Mouse (Mus musculus) CH12.LX (cell line): ENCODE measurements around the gene Fyb2. TPM values are rescaled to one million over a fixed set of nuclear protein-coding genes. Genes with fewer than 3 reads are reported as not detected.

Source experiments
- DNase-seq: peaks from one replicate; pipeline ENCODE4 v3.0.0-alpha.2; 2013; ENCODE audit errors: extremely low read depth
- H3K27ac ChIP-seq: 2 replicates; pipeline ENCODE4 v1.5.1; 2012; ENCODE audit warnings: low read depth, mild to moderate bottlenecking, control low read depth, moderate library complexity; ENCODE audit not compliant: insufficient read depth
- H3K27me3 ChIP-seq: replicated peaks from 2 replicates; pipeline ENCODE3; 2012; ENCODE audit warnings: inconsistent platforms
- H3K36me3 ChIP-seq, 2 experiments: replicated peaks in 1 of 2; 2 replicates each; pipeline versions ENCODE3 to v1.6.1; 2012; ENCODE audit warnings: inconsistent platforms in 1 of 2, low read length in 1 of 2, mild to moderate bottlenecking in 1 of 2, mixed read lengths in 1 of 2, moderate library complexity in 1 of 2; ENCODE audit not compliant: control insufficient read depth in 1 of 2, insufficient read depth in 1 of 2
- H3K4me1 ChIP-seq, 2 experiments: 2 replicates each; pipeline ENCODE4 v1.6.1; 2012; ENCODE audit warnings: inconsistent platforms in 1 of 2, moderate library complexity in 1 of 2; ENCODE audit not compliant: insufficient read depth in 2 of 2, control insufficient read depth in 1 of 2
- H3K4me2 ChIP-seq: 2 replicates; pipeline ENCODE4 v1.6.1; 2012; ENCODE audit warnings: low read depth, mild to moderate bottlenecking, control low read depth; ENCODE audit not compliant: poor library complexity, insufficient read depth, severe bottlenecking
- H3K4me3 ChIP-seq, 3 experiments: fragments of 150-350 bp in 1 of 3; sonication (generic) in 1 of 3; replicated peaks in 1 of 3; 2 replicates each; pipeline versions ENCODE3 to v1.5.1; 2011 to 2012; ENCODE audit warnings: low read depth in 2 of 3, low read length in 2 of 3, mild to moderate bottlenecking in 2 of 3, moderate library complexity in 2 of 3, control low read depth in 1 of 3, improper control_type of control experiment in 1 of 3, inconsistent platforms in 1 of 3, mixed read lengths in 1 of 3; ENCODE audit not compliant: poor library complexity in 1 of 3
- H3K79me2 ChIP-seq: replicated peaks from 2 replicates; pipeline ENCODE4 v1.6.1; 2012; ENCODE audit warnings: mild to moderate bottlenecking, moderate library complexity; ENCODE audit not compliant: control insufficient read depth, poor library complexity, insufficient read depth, severe bottlenecking; ENCODE audit errors: extremely low read depth
- H3K9ac ChIP-seq: 2 replicates; pipeline ENCODE4 v1.6.1; 2012; ENCODE audit warnings: low read depth, mild to moderate bottlenecking, control low read depth, moderate library complexity; ENCODE audit not compliant: insufficient read depth
- H3K9me3 ChIP-seq: replicated peaks from 2 replicates; pipeline ENCODE3; 2012; ENCODE audit warnings: low read length, inconsistent platforms, mixed read lengths
- BHLHE40 ChIP-seq: IDR thresholded peaks from 2 replicates; pipeline ENCODE4 v1.6.1; 2011; ENCODE audit warnings: mild to moderate bottlenecking, low read depth, low read length, improper control_type of control experiment
- CTCF ChIP-seq, 2 experiments: IDR thresholded peaks in 1 of 2; conservative IDR thresholded peaks in 1 of 2; 2 replicates each; pipeline ENCODE4 v1.5.1; 2011 to 2012; ENCODE audit warnings: low read depth in 2 of 2, low read length in 2 of 2, improper control_type of control experiment in 1 of 2, inconsistent platforms in 1 of 2, mild to moderate bottlenecking in 1 of 2, moderate library complexity in 1 of 2
- ELF1 ChIP-seq: IDR thresholded peaks from 2 replicates; pipeline ENCODE4 v1.6.1; 2014; ENCODE audit warnings: low read depth, mild to moderate bottlenecking, inconsistent platforms, low read length, improper control_type of control experiment
- ETS1 ChIP-seq: conservative IDR thresholded peaks from 2 replicates; pipeline ENCODE4 v1.6.1; 2012; ENCODE audit warnings: low read depth, mild to moderate bottlenecking, inconsistent platforms, low read length, improper control_type of control experiment, moderate library complexity
- GABPA ChIP-seq: IDR thresholded peaks from 2 replicates; pipeline ENCODE4 v1.6.1; 2012; ENCODE audit warnings: low read depth, low read length, improper control_type of control experiment, inconsistent platforms; ENCODE audit not compliant: insufficient replicate concordance
- JUN ChIP-seq: IDR thresholded peaks from 2 replicates; pipeline ENCODE4 v1.6.1; 2011; ENCODE audit warnings: low read depth, mild to moderate bottlenecking, low read length, improper control_type of control experiment, moderate library complexity; ENCODE audit not compliant: insufficient read depth
- JUND ChIP-seq: conservative IDR thresholded peaks from 2 replicates; pipeline ENCODE4 v1.6.1; 2011; ENCODE audit warnings: low read depth, low read length, improper control_type of control experiment
- KAT2A ChIP-seq: IDR thresholded peaks from 2 replicates; pipeline ENCODE4 v1.6.1; 2012; ENCODE audit warnings: low read length, improper control_type of control experiment, inconsistent platforms; ENCODE audit not compliant: insufficient replicate concordance
- MAFK ChIP-seq: IDR thresholded peaks from 2 replicates; pipeline ENCODE4 v1.6.1; 2011; ENCODE audit warnings: low read length, improper control_type of control experiment; ENCODE audit not compliant: insufficient replicate concordance
- MAX ChIP-seq: IDR thresholded peaks from 2 replicates; pipeline ENCODE4 v1.6.1; 2011; ENCODE audit warnings: low read length, improper control_type of control experiment
- MEF2A ChIP-seq: IDR thresholded peaks from 2 replicates; pipeline ENCODE4 v1.6.1; 2014; ENCODE audit warnings: low read depth, mild to moderate bottlenecking, inconsistent platforms, low read length, improper control_type of control experiment, borderline replicate concordance
- NELFE ChIP-seq: IDR thresholded peaks from 2 replicates; pipeline ENCODE4 v1.6.1; 2011; ENCODE audit warnings: low read depth, low read length, improper control_type of control experiment
- NRF1 ChIP-seq: IDR thresholded peaks from 2 replicates; pipeline ENCODE4 v1.6.1; 2014; ENCODE audit warnings: low read depth, mild to moderate bottlenecking, inconsistent platforms, low read length, improper control_type of control experiment, moderate library complexity
- PAX5 ChIP-seq: IDR thresholded peaks from 2 replicates; pipeline ENCODE4 v1.6.1; 2012; ENCODE audit warnings: low read length, inconsistent platforms, mixed read lengths
- POLR2AphosphoS2 ChIP-seq: IDR thresholded peaks from 2 replicates; pipeline ENCODE4 v1.6.1; 2011; ENCODE audit warnings: low read depth, low read length, improper control_type of control experiment
- RAD21 ChIP-seq: IDR thresholded peaks from 2 replicates; pipeline ENCODE4 v1.6.1; 2011; ENCODE audit warnings: low read depth, mild to moderate bottlenecking, low read length, improper control_type of control experiment, moderate library complexity
- SIN3A ChIP-seq: IDR thresholded peaks from 2 replicates; pipeline ENCODE4 v1.6.1; 2012; ENCODE audit warnings: low read length, improper control_type of control experiment, inconsistent platforms
- SMC3 ChIP-seq: IDR thresholded peaks from 2 replicates; pipeline ENCODE4 v1.6.1; 2011; ENCODE audit warnings: low read depth, low read length, improper control_type of control experiment
- TBP ChIP-seq: conservative IDR thresholded peaks from 2 replicates; pipeline ENCODE4 v1.6.1; 2011; ENCODE audit warnings: low read depth, low read length, improper control_type of control experiment
- UBTF ChIP-seq: IDR thresholded peaks from 2 replicates; pipeline ENCODE4 v1.6.1; 2012; ENCODE audit warnings: low read depth, mild to moderate bottlenecking, inconsistent platforms, low read length, improper control_type of control experiment, moderate library complexity
- ZKSCAN1 ChIP-seq: IDR thresholded peaks from 2 replicates; pipeline ENCODE4 v1.6.1; 2012; ENCODE audit warnings: low read depth, inconsistent platforms, low read length, improper control_type of control experiment, borderline replicate concordance
- dilution Hi-C: fragments of 300-500 bp; cut with MboI; formaldehyde crosslinking; loops from 2 replicates; pipeline ENCODE4 v1.14.3; 2020; ENCODE audit warnings: low sequenced_read_pairs; ENCODE audit not compliant: extremely low pct_unique_long_range_greater_than_20kb, extremely low pct_ligation_motif_present
- in situ Hi-C: fragments of 300-500 bp; cut with MboI; formaldehyde crosslinking; loops from 3 replicates; pipeline ENCODE4 v1.14.3; 2019; ENCODE audit warnings: low sequenced_read_pairs, low pct_ligation_motif_present, low pct_unique_long_range_greater_than_20kb, mixed read lengths
- polyA plus RNA-seq: library from polyadenylated mRNA; unstranded; fragments of >175 nt; gene quantifications from 2 replicates; pipeline ENCODE4 v1.2.1, GENCODE M21; 2012; ENCODE audit warnings: low read depth; ENCODE audit not compliant: insufficient read length
- total RNA-seq, 2 experiments: library from RNA; depleted of rRNA; stranded (reverse); fragments of 300-350 nt in 1 of 2; fragments of >200 nt in 1 of 2; gene quantifications; 2 replicates each; pipeline ENCODE4 v1.2.3; 2012 to 2014

Fyb2 gene
- total and polyA plus RNA-seq, 3 experiments: 0.28 TPM; not detected in 2

- H3K9me3 ChIP-seq: no peaks in the 10 kb centered on the region
- H3K4me1 ChIP-seq: no peaks in the 10 kb centered on the region
- no peak for TF ChIP-seq NRF1
- TF ChIP-seq PAX5: no peak
- TF ChIP-seq TBP: no peak
- no peak for TF ChIP-seq SIN3A
- TF ChIP-seq SMC3: no peak
- TF ChIP-seq JUN: no peak
- no peak for TF ChIP-seq UBTF
- no peak for TF ChIP-seq BHLHE40
- TF ChIP-seq CTCF (conservative IDR thresholded peaks at IDR 0.05 in 1 of 2, IDR thresholded peaks at IDR 0.05 in 1 of 2; ENCODE audit: low read depth in 2 of 2, low read length in 2 of 2): no peak
- no peak for TF ChIP-seq GABPA
- no peak for TF ChIP-seq NELFE
- no peak for TF ChIP-seq ETS1
- TF ChIP-seq ZKSCAN1: no peak
- TF ChIP-seq, all 38 proteins: peak for 0
- in situ Hi-C loops: no loop called here
- H3K27me3 ChIP-seq: no peaks in the 10 kb centered on the region
- no peak overlapping the region for H3K4me2 ChIP-seq
- H3K79me2 ChIP-seq: no peaks in the 10 kb centered on the region
- H3K4me3 ChIP-seq: no peak overlapping the region
- dilution Hi-C loops: no loop called here
- no peak overlapping the region for H3K27ac ChIP-seq
- H3K36me3 ChIP-seq: no peaks in the 10 kb centered on the region
- DNase-seq: no peak
- no peak overlapping the region for H3K9ac ChIP-seq
Measured at GRCm38 (mm10) chr4:104929165-104929564, 15.9 kb downstream of the Fyb2 start.

- H3K27me3 ChIP-seq: no peaks in the 10 kb centered on the region
- TF ChIP-seq KAT2A: no peak
- no peak for TF ChIP-seq MAFK
- TF ChIP-seq ELF1: no peak
- TF ChIP-seq MEF2A: no peak
- no peak for TF ChIP-seq ETS1
- TF ChIP-seq POLR2AphosphoS2: no peak
- TF ChIP-seq RAD21: no peak
- TF ChIP-seq GABPA: no peak
- TF ChIP-seq JUND: no peak
- TF ChIP-seq MAX: no peak
- TF ChIP-seq TBP: no peak
- no peaks in the 10 kb centered on the region for H3K4me1 ChIP-seq
- H3K36me3 ChIP-seq: no peaks in the 10 kb centered on the region
- no peak overlapping the region for H3K4me2 ChIP-seq
- no peaks in the 10 kb centered on the region for H3K79me2 ChIP-seq
- in situ Hi-C loops: no loop called here
- H3K4me3 ChIP-seq: no peak overlapping the region
- no peak for DNase-seq
- H3K27ac ChIP-seq: no peak overlapping the region
- H3K9ac ChIP-seq: no peak overlapping the region
- no peaks in the 10 kb centered on the region for H3K9me3 ChIP-seq
- dilution Hi-C loops: no loop called here
Measured at GRCm38 (mm10) chr4:104933620-104934019, 20.4 kb downstream of the Fyb2 start.
